Mouse (Mus musculus) induced T-regulatory cell, adult 2 months (primary cell): Measurements from ENCODE around the gene Xylb.
A peak's percentile ranks its signal among the peaks of the same experiment; 100 is the strongest.
"Not testable (repeated sequence)": the region's sequence is repeated elsewhere in the genome, so short reads cannot be mapped to it uniquely, and the experiment has no call there.

Source experiments
- DNase-seq: peaks from one replicate; pipeline ENCODE4 v3.0.0-alpha.2; 2012; ENCODE audit warnings: low read depth

Gene Xylb

DNA sequence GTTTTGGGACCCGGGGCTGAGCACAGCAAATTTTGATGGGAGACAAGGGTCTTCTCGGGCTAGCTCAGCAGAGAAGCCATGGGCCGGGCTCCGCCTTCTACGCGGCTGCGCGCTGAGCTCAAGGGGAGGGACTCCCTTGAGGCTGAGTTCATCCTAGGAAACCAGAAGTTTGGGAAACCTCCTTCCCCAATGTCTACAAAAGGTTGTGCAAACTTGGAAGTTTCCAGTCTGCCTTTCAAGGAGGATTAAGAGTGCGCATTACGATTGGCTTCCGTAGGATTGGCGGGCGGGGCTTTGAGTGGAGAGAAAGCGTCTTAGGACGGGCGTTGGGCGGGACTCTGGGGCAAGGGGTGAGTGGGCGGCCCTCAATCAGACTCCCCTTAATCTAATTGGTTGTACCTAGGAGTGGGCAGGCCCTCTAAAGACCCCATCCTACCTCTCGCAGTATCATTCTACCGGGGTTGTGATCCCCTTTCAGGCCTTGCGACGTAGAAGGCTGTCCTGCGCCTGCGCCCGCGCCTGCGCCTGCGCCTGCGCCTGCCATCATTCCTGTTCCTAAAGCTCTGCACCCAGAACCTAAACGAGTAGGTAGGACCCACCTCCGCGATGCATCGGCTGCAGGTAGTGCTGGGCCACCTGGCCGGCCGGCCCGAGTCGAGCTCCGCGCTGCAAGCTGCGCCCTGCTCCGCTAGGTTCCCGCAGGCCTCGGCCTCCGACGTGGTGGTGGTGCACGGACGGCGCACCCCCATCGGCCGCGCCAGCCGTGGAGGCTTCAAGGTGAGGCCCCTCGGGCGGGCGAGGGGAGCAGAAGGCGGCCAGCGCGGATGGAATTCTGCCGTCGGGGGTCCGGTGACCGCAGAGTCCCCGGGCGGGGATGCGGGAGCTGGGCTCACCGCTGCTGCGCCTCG, 16.0 kb upstream of the Xylb start, which contains the start of gene Myd88:
TSS of gene Myd88 (minus strand) at position 503 of the 908 bp plus-strand sequence.
- DNase-seq: peak; percentile 97

DNA sequence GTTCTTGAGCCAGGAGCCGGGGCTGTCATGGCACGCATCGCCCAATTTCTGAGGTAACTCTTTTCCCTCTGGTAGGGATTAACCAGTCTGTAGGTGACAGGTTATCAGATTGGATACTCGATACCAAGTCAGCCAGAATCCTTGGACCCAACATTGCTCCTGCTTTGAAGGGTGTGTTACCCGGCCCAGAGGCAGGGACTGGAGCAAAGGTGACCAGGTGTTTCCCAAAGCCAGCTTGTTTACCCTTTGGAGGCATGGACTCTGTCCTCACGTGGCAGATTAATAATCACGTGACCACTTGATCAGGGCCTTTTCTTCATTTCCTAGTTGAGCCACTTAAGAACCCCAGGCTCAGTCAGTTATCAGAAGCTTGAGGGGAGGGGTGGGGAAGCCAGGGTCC, 14.5 kb upstream of the Xylb start:
- DNase-seq: no peak

DNA sequence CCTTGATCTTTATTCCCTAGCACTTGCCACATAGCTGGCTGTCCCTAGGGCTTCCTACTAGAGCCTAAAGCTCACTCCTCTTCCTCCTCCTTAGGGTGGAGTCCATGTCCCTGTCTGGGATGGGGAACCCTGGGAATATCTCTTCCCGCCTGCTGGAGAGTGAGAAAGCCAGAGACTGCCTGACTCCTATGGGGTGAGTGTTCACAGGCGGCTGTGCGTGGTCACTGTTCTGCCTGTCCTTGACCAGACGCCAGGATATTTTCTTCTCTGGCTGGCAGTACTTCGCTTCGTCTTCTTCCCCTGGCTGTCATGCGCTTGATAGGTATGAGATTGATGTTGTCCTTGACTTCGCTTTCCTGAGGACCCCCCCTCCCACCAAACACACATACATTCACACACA, 10.8 kb upstream of the Xylb start:
- DNase-seq: no peak

DNA sequence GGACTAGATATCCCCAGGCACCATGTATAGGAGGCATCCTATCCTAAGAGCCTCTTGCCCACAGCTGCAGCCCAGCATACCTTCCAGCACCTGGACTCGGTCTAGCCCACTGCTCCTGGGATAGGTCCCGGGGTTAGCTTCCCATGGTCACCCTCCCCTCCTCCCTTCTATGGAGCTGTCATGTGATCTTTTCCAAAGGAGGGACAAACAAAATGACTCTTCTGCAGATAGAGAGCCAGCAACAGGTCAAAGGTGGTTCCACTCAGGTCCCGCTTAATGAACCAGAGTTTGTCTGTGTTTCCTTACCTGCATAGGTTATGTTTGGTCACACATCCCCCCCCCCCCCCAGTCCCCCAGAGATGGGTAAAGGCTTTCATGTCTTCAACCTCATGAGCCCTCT, 6.7 kb upstream of the Xylb start:
- DNase-seq: no peak

DNA sequence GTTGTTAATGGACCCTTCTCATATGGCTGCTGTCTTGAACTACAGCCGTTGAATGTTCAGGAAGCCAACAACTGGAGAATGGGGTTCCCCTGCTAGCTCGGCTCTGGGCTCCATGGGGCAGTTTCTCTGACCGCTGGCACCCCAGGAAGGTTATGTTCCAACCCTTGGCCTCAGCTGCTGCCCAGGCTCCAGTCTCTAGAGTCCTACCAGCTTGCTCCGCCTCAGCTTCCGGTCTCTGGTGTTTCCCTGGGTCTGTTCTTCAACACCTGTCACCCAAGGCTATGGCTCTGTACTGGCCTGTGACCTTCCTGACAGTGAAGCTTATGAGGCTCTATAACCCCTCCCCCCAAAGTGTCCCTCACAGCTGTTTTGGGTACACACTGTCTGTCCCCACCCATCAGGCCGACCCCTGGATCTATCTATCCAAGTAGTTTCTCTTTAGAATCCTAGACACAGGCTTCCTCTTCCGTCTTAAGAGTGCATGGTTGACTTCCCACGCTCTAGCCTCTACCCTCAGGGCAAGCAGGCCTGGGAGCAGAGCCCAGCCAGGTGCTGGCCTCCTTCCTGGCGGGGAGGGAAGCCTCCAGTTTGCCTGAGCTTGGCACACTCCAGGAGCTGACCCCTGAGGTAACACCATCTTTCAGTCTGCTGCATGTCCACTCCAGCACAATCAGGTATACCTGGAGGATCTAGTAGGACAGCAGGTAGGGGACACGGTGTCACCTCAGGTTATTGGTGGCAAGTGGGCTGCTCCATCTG, 6.1 kb upstream of the Xylb start:
- no peak for DNase-seq

DNA sequence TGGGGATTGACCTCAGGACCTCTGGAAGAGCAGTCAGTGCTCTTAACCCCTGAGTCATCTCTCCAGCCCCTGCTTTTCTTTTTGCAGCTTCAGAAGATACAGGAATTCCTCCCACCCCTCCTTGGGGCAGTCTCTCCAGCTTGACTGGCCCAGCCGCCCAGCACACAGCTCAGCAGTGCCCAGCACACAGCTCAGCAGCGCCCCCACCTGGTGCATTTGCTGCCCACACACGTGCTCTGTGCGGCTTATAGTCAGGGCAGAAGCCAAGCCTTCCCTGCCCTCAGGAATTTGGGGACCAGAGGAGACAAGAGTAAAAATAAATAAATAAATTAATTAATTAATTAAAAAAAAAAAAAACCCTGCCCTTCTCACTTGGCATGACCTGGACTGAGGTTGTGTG, 5.1 kb upstream of the Xylb start:
- peak; percentile 79 for DNase-seq

DNA sequence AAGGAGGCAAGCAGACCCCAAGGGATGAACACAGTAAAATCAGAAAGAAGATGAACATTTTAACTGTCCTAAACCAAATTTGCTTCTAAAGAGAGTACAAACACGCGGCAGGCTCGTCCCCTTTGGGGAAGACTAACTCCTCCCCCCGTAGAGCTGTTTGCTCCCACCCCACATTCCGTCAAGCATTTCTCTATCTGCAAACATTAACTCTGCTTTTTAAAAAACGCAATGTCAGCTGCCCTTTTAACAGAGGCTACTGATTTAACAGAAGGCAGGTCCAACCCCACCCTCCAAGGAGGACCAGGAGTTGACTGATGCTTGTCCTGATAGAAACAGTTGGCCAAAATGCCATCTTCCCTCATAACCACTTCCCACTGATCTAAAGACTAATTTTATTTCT, 3.3 kb upstream of the Xylb start:
- DNase-seq: no peak

DNA sequence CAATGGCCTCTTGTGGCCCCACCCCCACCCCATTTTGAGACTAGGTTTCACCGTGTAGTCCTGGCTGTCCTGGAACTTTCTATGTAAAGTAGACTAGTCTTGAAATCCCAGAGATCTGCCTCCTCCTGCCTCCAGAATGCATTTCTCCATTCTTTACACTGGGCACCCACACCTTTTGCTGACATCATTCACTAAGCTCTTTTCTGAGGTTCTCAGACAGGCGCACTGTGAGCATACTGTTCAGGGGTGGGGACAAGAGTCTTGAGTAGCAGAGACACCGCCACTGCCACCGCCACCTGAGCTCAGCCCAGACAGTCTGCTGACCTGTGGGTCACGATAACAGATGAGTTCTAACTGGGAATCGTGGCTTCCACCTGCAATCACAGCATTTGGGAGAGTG, 1.2 kb upstream of the Xylb start:
- no peak for DNase-seq

DNA sequence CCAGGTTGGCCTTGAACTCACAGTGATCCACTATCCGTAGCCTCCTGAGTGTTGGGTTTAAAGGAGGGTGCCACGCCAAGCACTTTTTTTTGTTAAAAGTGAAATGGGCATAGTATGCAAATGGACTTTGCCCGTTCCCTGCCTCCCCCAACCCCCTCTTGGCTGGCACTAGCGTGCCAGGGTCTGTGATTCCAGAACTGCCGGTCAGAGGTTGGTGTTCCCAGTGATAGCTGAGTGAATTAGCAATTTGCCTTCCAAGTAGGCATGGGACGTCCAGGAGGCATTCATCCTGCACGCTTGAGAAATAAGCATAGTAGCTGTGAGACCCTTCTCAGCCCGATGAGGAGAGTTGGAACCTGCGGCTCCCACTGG, 863 bp downstream of the Xylb start:
- DNase-seq: no peak

DNA sequence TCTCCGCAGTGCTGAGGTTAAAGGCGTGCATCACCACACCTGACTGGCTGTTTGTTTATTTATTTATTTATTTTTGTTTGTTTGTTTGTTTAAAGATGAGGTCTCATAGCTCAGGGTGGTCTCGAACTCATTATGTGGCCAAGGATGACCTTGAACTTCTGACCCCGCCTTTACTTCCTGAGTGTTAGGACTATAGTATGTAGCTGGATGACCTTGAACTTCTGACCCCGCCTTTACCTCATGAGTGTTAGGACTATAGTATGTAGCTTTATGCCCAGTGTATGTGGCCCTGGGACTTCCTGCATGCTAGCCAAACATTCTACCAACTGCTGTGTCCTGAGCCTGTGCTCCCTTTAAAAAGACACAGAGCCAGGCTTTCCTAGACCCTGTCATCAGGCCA, 4.2 kb downstream of the Xylb start:
- no peak for DNase-seq

DNA sequence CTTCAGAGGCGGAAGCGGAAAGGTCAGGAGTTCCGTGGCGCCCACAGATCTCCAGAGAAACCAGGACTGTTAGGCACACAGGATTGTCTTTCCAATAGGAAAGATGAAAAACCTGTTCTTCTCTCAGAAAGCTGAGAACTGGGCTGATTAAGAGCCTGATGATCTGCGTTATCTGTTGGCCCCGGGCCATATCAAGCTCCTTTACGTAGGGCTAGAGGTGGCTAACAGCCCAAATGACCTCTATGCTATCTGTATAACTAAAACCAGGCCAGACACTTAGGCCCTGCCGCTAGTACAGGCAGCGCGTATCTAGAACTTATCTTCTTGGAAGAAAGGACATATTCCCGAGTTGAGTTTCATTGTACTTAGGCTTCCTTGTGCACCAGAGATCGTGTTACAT, 6.0 kb downstream of the Xylb start:
- DNase-seq: no peak

DNA sequence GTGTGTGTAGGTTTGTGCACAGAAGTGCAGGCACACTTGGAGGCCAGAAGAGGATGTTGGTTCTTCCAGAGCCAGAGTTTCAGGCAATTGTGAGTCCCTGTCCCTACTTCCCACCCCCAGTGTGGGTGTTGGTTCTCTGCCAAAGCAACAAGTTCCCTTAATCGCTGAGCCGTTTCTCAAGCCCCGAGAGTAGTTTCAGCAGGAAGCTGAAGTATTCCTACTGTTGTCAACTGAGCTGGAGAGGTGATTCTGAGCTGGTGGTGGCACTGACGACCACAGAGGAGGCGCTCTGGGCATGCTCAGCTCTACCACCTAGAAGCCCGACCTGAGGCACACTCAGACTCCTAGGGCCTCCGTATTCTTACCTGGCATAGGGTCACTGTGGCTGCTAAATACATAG, 8.1 kb downstream of the Xylb start, which contains the start of gene Slc22a14:
TSS of gene Slc22a14 (minus strand) at position 270 of the 400 bp plus-strand sequence.
- no peak for DNase-seq

DNA sequence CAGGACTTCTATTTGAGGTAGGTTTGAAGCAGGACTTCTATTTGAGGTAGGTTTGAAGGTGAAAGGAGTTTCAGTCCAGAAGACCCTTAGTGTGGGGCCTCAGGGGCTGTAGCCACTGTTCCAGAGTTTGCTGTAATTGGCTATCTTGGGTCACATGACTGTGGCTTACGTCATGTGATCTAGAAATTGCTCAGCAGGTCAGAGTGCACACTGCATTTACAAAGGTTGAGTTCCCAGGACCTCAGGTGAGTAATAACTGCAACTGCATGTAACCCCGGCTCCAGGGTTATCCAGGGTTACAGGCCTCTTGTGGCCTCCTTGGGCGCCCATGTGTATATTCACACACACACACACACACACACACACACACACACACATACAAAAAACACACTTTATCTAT, 11.2 kb downstream of the Xylb start:
- no peak for DNase-seq

DNA sequence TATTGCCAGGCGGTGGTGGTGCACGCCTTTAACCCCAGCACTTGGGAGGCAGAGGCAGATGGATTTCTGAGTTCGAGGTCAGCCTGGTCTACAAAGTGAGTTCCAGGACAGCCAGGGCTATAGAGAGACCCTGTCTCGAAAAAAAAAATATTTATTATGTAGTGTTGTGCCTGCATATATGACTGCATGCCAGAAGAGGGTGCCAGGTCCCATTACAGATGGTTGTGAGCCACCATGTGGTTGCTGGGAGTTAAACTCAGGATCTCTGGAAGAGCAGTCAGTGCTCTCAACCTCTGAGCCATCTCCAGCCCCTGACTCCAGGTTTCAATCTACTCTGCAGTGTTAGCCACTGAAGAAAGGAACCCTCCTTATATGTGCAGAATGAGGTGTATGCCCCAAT, 13.6 kb downstream of the Xylb start:
- DNase-seq: not testable (repeated sequence)

DNA sequence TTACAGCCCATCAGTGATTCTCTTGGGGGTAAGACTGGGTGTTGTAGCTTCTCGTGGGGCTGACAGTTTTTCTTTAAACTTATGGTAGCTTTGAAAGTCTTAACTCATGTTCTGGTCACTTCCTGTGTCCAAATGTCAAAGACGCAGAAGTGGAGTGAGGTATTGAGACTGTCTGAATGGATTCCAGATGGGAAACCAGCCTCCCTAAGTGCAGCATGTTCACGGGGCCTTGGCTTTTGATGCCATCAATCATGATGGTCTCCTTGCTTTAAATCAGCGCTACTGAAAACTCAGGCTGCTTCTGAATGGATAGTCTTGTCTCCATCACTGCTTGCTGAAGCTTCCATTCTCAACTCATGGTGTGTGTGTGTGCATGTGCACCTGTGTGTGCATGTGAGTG, 14.1 kb downstream of the Xylb start:
- DNase-seq: no peak

DNA sequence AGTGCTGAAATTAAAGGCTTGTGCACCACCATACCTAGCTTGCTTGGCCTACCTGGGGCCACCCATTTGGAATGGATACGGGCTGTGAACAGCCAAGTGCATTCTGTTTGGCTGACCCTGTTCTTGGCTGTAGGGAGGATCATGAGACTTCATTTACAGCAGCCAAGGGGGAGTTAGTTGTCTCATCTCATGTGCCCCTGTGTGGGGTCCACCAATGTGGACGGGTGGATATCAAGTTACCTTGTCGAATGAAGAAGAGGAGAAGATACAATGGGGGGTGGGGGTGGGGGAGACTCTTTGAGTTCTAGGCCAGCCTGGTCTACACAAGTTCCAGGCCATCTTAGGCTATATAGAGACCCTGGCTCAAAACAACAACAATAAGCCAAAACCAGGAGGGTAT, 17.8 kb downstream of the Xylb start:
- DNase-seq: no peak

DNA sequence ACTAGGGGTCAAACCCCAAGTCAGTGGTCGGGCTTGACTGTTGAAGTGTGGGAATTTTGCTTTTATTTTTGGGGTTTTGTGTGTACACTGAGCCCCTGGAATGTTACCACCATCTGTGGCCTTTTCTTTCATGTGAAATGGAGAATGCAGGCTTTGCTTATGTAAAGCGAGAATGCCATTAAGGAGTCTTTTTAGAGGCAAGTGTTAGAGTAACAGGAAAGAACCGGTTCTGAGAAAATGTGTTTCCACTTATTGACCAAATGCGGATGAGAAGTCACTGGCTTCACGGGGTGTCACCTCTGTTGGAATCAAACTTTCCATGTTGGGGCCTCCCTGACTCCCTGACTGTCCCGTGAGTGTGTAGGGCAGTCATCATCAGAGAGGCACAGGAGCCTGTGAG, 18.4 kb downstream of the Xylb start:
- no peak for DNase-seq

DNA sequence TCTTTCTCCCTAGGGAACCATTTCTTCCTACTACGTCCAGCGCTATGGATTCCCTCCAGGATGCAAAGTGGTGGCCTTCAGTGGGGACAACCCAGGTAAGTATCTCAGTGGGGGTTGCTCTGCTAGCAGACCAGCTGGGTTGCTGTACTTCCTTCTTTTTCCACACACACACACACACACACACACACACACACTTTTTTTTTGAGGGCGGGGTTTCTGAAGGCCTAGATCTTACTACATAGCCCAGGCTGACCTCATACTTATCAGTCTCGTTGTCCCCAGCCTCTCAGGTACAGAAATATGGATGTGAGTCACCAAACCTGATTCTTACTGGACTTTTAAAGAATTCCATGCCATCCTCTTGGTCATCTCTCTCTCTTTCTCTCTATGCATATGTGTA, 21.1 kb downstream of the Xylb start:
- DNase-seq: no peak

DNA sequence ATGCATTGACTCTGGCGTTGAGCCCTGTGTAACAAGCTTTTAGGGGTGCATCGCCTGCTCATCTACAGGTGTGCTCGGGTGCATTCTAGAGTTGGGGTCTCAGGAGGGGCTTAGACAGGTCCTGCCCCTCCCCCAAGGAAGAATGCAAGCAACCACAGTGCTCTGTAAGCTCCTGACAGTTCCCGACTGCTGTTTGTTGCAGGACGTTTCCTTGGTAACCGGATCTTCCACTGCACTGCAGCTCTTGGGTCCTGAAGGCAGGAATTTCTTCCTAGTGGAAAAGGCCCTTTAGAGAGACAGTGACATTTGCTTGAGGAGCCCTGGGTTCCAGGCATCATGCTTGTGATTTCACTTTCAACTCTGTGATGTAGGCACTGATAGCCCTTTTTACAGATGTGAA, 25.4 kb downstream of the Xylb start:
- DNase-seq: no peak

DNA sequence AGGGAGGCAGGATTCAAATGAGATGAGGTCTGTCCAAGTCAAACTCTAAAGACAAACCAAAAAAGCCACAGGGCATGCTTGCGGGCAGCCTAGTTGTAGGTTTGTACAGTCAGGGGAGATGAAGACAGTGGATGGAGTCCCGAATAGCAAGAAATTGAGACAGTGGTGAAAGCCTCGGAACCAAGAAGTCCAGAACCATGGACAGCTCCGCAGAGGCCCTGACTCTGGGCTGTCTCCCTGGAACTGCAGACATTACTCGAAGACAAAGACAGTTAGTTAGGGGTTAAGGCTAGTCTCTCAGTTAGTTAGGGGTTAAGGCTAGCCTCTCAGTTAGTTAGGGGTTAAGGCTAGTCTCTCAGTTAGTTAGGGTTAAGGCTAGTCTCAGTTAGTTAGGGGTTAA, 31.8 kb downstream of the Xylb start:
- peak; percentile 24 for DNase-seq

DNA sequence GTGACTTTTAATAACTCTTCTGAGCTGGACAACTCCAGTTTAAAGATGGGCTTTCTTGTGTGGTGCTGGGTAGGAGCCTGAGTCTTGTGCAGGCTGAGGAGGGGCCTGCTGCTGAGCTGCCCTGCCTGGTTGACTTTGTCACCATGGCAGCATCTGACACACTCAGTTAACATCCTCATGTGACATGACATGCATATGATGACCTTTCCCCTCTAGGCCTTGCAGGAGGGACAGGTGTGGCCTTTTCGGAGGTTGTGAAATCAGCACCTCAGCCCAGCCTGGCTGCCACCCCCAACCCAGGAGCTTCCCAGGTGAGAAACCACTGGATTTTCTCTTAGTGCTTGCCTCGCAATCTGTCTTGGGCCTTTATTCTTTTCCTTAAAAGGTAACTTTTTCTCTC, 33.0 kb downstream of the Xylb start:
- DNase-seq: no peak

DNA sequence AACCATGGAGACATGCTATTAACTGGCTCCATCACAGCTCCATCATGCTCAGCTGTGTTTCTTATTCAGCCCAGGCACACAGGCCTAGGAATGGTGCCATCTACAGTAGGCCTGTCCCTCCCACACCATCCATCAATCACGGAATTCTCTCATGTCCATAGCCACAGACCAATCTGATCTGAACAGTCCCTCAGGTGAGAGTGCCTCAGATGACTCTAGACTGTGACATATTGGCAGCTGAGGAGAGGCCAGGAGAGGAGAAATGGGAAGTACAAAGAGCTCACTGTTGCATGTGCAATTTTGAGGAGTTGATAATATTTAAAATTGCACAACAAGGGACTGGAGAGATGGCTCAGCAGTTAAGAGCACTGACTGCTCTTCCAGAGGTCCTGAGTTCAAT, 37.6 kb downstream of the Xylb start:
- DNase-seq: no peak

DNA sequence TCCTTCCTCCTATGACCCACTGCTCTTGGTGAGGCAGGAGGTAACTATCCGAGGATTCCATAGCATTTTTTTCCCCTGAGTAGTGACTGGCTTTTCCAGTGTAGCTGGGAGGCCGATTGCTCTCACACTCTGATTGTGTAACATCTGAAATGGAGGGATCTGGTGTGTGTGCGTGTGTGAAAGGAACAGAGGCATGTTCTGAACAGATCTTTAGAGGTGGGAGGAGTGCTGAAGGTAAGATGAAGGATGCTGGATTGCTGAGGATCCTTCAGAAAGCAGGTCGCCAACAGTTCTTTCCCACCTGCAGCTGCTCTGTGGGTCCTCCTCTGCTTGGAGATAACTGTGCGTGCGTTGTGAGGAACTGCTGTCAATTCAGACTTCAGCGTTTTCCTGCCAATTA, 44.2 kb downstream of the Xylb start:
- DNase-seq: no peak
